Mouse (Mus musculus) liver, embryonic 13.5 days (tissue): ENCODE data around the gene Mrpl40. TPM values are rescaled to one million over a fixed set of nuclear protein-coding genes. Genes with fewer than 3 reads are reported as not detected.

Experiments
- ATAC-seq: fragments of 200-750 bp; cut with Nextera tagmentation; 2 replicates; pipeline ENCODE4 v1.8.0; 2017; ENCODE audit warnings: low read depth, mild to moderate bottlenecking, moderate number of reproducible peaks, moderate library complexity
- DNase-seq: peaks from one replicate; pipeline ENCODE4 v3.0.0; 2022
- H3K27ac ChIP-seq: fragments of 300-500 bp; sonication (generic); 2 replicates; pipeline ENCODE4 v1.5.1; 2015; ENCODE audit warnings: moderate library complexity, mild to moderate bottlenecking, inconsistent platforms
- H3K27me3 ChIP-seq: fragments of 300-500 bp; sonication (generic); 2 replicates; pipeline ENCODE4 v1.6.1; 2015; ENCODE audit warnings: mild to moderate bottlenecking, inconsistent platforms
- H3K36me3 ChIP-seq: fragments of 300-500 bp; sonication (generic); 2 replicates; pipeline ENCODE4 v1.6.1; 2015; ENCODE audit warnings: mild to moderate bottlenecking, inconsistent platforms
- H3K4me1 ChIP-seq: fragments of 300-500 bp; sonication (generic); replicated peaks from 2 replicates; pipeline ENCODE4 v1.6.1; 2015; ENCODE audit warnings: inconsistent platforms
- H3K4me2 ChIP-seq: fragments of 300-500 bp; sonication (generic); 2 replicates; pipeline ENCODE4 v1.6.1; 2015; ENCODE audit warnings: inconsistent platforms, mild to moderate bottlenecking, moderate library complexity
- H3K4me3 ChIP-seq: fragments of 300-500 bp; sonication (generic); replicated peaks from 2 replicates; pipeline ENCODE4 v1.5.1; 2015; ENCODE audit warnings: mild to moderate bottlenecking, inconsistent platforms
- H3K9ac ChIP-seq: fragments of 300-500 bp; sonication (generic); 2 replicates; pipeline ENCODE4 v1.6.1; 2015; ENCODE audit warnings: mild to moderate bottlenecking, inconsistent platforms
- H3K9me3 ChIP-seq: fragments of 300-500 bp; sonication (generic); replicated peaks from 2 replicates; pipeline ENCODE4 v1.6.1; 2016; ENCODE audit warnings: inconsistent platforms
- WGBS: fragments of 180-500 bp; shearing (Covaris S2); methylation state at CpG from one replicate; pipeline ENCODE4 v1.1.7; 2015; ENCODE audit not compliant: insufficient replicate concordance; 5-methylcytosine and 5-hydroxymethylcytosine counted together
- polyA plus RNA-seq: library from polyadenylated mRNA; unstranded; fragments of >200 nt; fragmentation: Nextera tagmentation; extraction: Ambion mirVana; gene quantifications from 2 replicates; pipeline ENCODE4 v1.2.1, GENCODE M21; 2015

Gene Mrpl40
- polyA plus RNA-seq = 84.7 and 88.8 TPM in 2 replicates

DNA sequence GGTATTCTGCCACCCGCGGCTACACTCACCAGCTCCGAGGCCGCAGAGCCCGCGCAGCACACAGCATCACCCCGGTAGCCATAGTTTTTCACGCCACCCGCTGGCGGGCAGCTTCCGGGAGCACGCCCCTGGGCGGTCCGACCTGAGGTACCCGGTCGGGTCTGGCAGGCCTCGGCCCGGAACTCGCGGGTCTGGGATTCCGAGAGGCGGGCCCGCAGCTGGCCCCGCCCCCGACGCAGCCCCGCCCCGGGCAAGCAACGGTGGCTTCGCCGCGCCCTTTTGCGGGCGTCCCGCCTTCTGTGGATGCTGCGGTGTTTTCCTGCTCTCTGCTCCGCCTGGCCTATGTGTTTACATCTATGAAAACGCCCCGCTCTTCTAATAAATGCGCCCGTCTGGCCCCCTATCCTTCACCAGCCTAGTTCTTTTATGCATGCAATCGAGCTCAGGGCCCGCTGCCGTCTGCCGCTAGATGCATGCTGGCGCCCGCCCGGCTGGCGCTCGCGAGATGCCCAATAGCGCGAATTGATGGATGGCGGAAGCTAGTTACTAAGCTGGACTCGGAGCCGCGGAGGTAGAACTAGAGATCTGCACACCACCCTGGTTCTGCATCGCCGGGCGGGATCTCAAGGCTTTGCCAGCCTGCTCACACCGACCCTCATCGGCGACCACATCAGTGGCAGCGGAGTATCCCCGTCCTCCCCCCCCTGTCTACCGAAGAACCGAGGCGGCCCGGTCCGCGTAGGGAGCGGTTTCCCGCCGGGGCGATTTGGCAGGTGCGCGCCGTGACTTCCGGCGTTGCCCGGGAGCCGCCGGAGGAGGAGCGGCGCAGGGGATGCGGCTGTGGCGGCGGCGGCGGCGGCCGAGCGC is at the start of gene Mrpl40, which contains the start of gene Hira:
Mrpl40 (minus strand) TSS at position 421 of the 867 bp plus-strand sequence.
Hira (plus strand) TSS at position 596 of the 867 bp plus-strand sequence.
- under 1% methylated on average over 85 of the region's 93 CpGs for WGBS

DNA sequence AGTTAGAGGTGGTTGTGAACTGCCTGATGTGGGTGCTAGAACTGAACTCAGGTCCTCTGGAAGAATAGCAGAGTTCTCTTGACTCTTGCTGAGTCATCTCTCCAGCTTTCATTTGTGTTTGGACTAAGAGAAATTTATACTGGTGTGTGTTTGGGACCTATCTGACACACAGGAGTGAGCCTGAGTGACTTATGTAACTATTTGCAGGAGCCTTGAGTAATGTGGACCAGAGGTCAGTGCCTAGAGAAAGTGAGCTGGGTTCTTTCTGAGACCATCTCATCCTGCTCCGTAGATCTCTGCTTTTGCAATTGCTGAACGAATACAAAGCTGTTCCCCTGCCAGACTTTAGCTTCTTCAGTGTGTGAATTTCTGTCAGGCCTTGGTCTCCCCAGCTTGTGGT is 45.1 kb upstream of the Mrpl40 start:
- no peak overlapping the region for H3K27ac ChIP-seq
- no peaks in the 10 kb centered on the region for H3K4me1 ChIP-seq
- no peak overlapping the region for H3K4me3 ChIP-seq
- no peak for DNase-seq
- WGBS = 81% methylated on average over 2 of the region's 2 CpGs
- H3K36me3 ChIP-seq = peaks cover 94% of the 10 kb centered on the region
- H3K27me3 ChIP-seq = no peaks in the 10 kb centered on the region
- H3K4me2 ChIP-seq = no peak overlapping the region
- H3K9ac ChIP-seq = no peak overlapping the region
- no peaks in the 10 kb centered on the region for H3K9me3 ChIP-seq
- no peak for ATAC-seq

More for the DNA sequence above, at the start of gene Mrpl40, which contains the start of gene Hira:
- peak within 1 kb of the TSS; percentile 98 for H3K27ac ChIP-seq
- peak within 1 kb of the TSS; percentile 94 for H3K9ac ChIP-seq
- H3K9me3 ChIP-seq = no peaks in the 10 kb centered on the region
- peaks cover 55% of the 10 kb centered on the region for H3K36me3 ChIP-seq
- DNase-seq (peak; percentile 96), ATAC-seq (peak; percentile 94)
- H3K4me2 ChIP-seq = peak within 1 kb of the TSS; percentile 96
- no peaks in the 10 kb centered on the region for H3K27me3 ChIP-seq
- peaks cover 63% of the 10 kb centered on the region for H3K4me1 ChIP-seq
- H3K4me3 ChIP-seq = peak within 1 kb of the TSS; percentile 97

DNA sequence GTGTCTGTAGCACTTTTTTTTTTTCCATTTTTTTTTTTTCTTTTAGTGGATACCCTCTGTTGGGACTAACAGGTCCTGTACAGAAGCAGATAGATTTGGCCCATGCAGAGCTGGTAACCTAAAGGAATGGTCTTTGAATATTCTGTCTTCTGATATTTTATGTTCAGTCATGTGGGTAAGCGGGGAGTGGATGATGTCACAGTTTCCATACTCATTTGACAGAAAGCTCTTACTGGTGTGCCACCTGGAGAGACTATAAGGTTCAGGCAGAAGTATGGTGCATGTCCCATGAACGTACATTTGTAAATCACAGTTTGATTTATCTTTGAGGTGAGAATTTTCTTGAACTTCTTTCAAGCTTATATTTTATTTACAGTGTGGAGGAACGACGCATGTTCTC is 39.4 kb upstream of the Mrpl40 start:
- ATAC-seq = no peak
- no peak for DNase-seq
- 81% methylated on average over 4 of the region's 4 CpGs for WGBS

DNA sequence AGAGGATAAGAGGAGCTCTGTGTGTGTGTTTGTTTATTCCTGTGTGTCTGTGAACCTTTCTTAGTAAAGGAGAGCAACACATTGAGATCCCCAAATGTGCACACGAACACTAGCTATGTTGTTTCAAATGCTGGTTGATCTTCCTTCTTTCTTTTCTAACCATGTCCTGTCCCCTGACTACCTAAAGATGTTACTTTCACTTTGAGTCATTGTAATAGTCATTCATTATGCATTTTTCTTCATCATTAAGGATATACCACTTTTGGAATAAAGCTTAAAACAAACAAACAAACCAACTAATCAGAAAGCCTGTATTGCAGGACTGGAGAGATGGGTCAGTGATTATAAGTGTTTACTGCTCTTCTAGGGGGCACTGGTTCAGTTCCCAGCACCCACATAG is 29.0 kb upstream of the Mrpl40 start:
- WGBS = 82% methylated on average over 1 of the region's 1 CpGs
- Histone ChIP-seq H3K9me3 (no peaks in the 10 kb centered on the region), H3K27me3 (no peaks in the 10 kb centered on the region), H3K4me2 (no peak overlapping the region), H3K4me3 (no peak overlapping the region), H3K27ac (no peak overlapping the region), H3K9ac (no peak overlapping the region), H3K36me3 (peaks cover 62% of the 10 kb centered on the region), H3K4me1 (no peaks in the 10 kb centered on the region)
- no peak for ATAC-seq
- no peak for DNase-seq

More for the DNA sequence above, 39.4 kb upstream of the Mrpl40 start:
- Histone ChIP-seq H3K4me3 (no peak overlapping the region), H3K9ac (no peak overlapping the region), H3K27ac (no peak overlapping the region), H3K4me2 (no peak overlapping the region), H3K36me3 (peaks cover 74% of the 10 kb centered on the region), H3K27me3 (no peaks in the 10 kb centered on the region), H3K9me3 (no peaks in the 10 kb centered on the region), H3K4me1 (no peaks in the 10 kb centered on the region)

DNA sequence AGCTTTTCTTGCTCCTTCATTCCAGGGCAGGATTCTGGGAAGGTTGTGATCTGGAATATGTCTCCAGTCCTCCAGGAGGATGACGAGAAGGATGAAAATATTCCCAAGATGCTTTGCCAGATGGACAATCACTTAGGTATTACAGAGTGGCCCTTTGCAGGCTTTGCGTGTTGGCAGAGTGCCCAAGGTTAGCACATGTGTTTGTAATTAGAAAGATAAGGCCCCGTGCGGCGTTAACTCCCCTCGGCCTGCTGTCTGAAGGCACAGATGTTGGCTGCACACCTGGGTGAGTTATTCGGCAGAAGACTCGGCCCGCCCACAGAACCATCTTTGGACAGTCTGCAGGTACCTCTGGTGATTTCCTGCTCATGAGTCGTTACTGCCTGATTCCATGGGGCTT is 19.8 kb upstream of the Mrpl40 start:
- Histone ChIP-seq H3K9ac (no peak overlapping the region), H3K27me3 (no peaks in the 10 kb centered on the region), H3K9me3 (no peaks in the 10 kb centered on the region), H3K36me3 (peaks cover 50% of the 10 kb centered on the region), H3K4me2 (no peak overlapping the region), H3K4me1 (peaks cover 20% of the 10 kb centered on the region), H3K4me3 (no peak overlapping the region), H3K27ac (no peak overlapping the region)
- 68% methylated on average over 10 of the region's 10 CpGs for WGBS
- ATAC-seq (no peak), DNase-seq (no peak)

DNA sequence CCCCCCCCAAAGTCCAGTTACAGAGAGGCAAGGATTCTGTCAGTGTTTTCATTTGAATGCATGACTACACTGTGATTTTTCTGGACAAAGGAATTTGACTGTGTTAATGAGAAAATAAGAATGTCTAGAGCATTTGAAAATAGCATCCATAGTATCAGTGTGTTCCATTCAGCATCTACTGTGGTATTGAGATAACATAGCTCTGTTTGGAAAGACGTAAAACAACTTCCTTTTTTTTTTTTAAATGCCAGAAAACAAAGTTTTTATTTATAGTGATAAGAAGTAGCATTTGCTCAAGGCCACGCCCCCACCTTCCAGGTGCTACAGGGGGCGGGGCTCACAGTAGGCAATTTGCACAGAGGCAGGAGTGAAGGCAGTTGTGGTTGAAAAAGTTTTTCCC is 18.6 kb upstream of the Mrpl40 start:
- no peak overlapping the region for H3K4me3 ChIP-seq
- no peaks in the 10 kb centered on the region for H3K9me3 ChIP-seq
- H3K4me1 ChIP-seq = peaks cover 24% of the 10 kb centered on the region
- no peak overlapping the region for H3K4me2 ChIP-seq
- no peak for ATAC-seq
- no peak overlapping the region for H3K27ac ChIP-seq
- no peak for DNase-seq
- no peaks in the 10 kb centered on the region for H3K27me3 ChIP-seq
- 56% methylated on average over 3 of the region's 3 CpGs for WGBS
- H3K36me3 ChIP-seq = peaks cover 41% of the 10 kb centered on the region
- no peak overlapping the region for H3K9ac ChIP-seq

DNA sequence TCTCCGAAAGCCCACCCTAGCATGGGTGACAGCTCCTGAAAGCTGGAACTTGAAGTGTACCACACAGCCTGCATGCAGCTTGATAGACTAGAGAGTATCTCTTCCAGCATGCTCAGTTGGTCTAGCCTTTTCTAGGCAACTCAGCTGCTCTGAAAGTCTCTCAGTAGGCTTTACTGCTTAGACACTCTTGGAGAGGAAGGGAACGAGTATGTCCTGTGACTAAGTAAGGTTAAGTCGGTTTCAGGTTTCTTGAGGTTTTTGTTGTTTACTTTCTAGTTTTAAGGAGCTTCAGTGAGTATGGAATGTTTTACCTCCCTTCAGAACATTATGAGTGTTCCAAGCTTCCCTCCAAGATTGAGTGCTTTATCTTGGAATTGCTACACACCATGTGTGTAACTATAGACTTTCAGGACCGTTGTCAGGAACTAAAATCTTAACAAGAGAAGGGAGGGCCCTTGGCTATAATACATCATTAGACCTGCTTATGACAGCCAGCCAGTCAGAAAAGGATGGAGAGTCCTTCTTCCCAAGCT is 17.2 kb upstream of the Mrpl40 start:
- Histone ChIP-seq H3K9ac (no peak overlapping the region), H3K4me1 (peaks cover 36% of the 10 kb centered on the region), H3K9me3 (no peaks in the 10 kb centered on the region), H3K27me3 (no peaks in the 10 kb centered on the region), H3K4me3 (no peak overlapping the region), H3K36me3 (peaks cover 28% of the 10 kb centered on the region), H3K4me2 (no peak overlapping the region), H3K27ac (no peak overlapping the region)
- no peak for DNase-seq
- ATAC-seq = no peak
- WGBS = 76% methylated on average over 4 of the region's 4 CpGs

DNA sequence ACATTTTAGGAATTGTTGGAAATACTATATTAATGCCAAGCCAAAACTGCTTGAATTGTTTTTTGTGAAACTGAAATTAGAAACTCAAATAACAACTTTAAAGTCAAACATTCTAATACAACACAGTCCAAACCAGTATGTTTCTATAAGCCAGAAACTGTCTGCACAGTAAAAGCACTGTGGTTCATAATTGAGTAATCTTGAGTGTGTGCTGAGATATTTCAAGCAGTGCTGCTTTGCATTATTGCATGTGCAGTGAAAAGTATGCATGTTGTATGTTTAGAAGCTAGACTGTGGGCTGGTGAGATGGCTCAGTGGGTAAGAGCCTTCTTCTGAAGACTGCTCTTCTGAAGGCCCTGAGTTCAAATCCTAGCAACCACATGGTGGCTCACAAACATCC is 7.4 kb upstream of the Mrpl40 start:
- peaks cover 49% of the 10 kb centered on the region for H3K4me1 ChIP-seq
- peaks cover 30% of the 10 kb centered on the region for H3K36me3 ChIP-seq
- no peak overlapping the region for H3K27ac ChIP-seq
- H3K9me3 ChIP-seq = no peaks in the 10 kb centered on the region
- no peak for DNase-seq
- H3K27me3 ChIP-seq = no peaks in the 10 kb centered on the region
- no peak overlapping the region for H3K4me3 ChIP-seq
- H3K9ac ChIP-seq = no peak overlapping the region
- H3K4me2 ChIP-seq = no peak overlapping the region
- no peak for ATAC-seq

DNA sequence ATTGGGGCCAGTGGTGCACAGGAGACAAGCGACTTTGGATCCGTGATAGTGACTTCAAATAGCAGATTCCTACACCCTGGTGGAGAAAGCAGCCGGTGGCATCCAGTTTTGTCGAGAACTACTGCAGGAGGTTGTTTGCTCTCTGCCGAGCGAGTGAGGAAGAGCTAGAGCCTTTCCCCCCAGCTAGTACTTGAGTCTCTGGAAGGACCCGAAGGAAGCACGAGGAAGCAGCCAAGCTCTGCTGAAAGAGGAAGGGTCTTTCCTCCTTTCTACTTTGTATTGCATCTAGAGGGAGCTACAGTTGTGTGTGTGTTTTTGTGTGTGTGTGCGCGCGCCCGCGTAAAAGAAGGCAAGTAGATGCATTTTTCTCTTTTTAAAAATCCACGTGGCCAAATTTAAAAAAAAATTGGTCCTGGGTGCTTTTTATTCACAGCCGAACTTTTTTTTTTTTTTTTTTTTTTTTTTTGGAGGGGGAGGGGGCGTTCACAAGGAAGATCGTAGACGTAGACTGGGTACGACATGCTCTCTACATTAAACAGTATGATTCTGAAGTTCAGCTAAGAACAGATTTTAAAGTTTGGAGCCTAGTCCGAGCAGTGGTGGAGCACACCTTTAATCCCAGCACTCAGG is 1.5 kb upstream of the Mrpl40 start:
- H3K4me3 ChIP-seq = peak overlapping the region; percentile 97
- no peaks in the 10 kb centered on the region for H3K9me3 ChIP-seq
- H3K27me3 ChIP-seq = no peaks in the 10 kb centered on the region
- peaks cover 42% of the 10 kb centered on the region for H3K36me3 ChIP-seq
- H3K4me1 ChIP-seq = peaks cover 61% of the 10 kb centered on the region
- H3K27ac ChIP-seq = peak overlapping the region; percentile 98
- H3K4me2 ChIP-seq = peak overlapping the region; percentile 96
- ATAC-seq = no peak
- peak overlapping the region; percentile 94 for H3K9ac ChIP-seq
- WGBS = 15% methylated on average over 20 of the region's 20 CpGs
- DNase-seq = no peak

DNA sequence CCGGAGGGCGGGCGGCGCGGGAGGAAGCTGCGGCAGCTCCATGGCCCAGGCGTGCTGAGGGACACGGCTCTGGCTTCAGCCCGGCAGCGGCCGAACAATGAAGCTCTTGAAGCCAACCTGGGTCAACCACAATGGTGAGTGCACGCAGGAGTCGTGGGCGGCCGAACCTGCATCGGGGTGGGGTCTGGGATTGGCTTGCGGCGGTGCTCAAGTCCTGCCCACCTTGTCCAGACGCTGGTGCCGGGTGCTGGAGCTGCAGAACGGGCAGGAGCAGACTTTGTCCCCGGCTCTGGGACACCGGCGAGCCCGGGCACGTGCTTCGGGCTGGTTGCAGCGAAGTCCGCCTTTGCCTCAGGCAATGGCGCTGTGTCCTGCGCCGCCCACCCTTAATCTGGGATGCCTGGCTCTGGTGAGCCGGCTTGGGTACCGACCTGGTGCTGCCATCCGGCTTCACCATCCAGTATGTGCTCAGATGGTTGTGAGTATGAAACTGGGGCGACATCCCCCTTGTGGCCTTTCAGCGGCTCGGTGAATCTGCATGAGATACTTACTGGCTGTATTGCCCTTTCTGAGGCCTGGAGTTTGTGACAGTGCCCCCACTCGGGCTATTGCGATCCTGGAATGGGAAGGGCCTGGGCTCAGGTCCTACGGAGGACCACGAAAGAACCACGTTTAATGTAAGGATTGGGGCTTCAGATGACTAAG is 876 bp upstream of the Mrpl40 start:
- no peaks in the 10 kb centered on the region for H3K27me3 ChIP-seq
- H3K9me3 ChIP-seq = no peaks in the 10 kb centered on the region
- peaks cover 49% of the 10 kb centered on the region for H3K36me3 ChIP-seq
- H3K4me1 ChIP-seq = peaks cover 59% of the 10 kb centered on the region
- ATAC-seq (peak; percentile 11), DNase-seq (peak; percentile 57)
- H3K4me2 ChIP-seq = peak overlapping the region; percentile 96
- peak overlapping the region; percentile 94 for H3K9ac ChIP-seq
- WGBS = under 1% methylated on average over 43 of the region's 43 CpGs
- H3K27ac ChIP-seq = peak overlapping the region; percentile 98
- H3K4me3 ChIP-seq = peak overlapping the region; percentile 97

DNA sequence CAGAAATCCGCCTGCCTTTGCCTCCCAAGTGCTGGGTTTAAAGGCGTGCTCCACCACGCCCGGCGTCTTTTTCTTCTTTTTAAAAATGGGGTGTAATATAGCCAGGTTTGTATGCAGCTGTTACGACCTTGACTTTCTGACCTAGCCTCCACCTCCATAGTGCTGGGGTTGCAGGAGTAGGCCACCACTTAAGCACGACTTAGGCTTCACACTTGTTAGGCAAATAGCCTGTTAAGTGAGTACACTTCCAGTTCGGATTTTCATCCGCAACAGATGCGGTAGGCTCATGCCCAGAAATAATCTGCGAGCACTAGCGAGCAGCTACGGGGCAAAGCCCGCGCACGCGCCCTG is 596 bp downstream of the Mrpl40 start:
- peak overlapping the region; percentile 96 for H3K4me2 ChIP-seq
- ATAC-seq (no peak), DNase-seq (no peak)
- H3K9me3 ChIP-seq = no peaks in the 10 kb centered on the region
- no peaks in the 10 kb centered on the region for H3K27me3 ChIP-seq
- peaks cover 65% of the 10 kb centered on the region for H3K4me1 ChIP-seq
- peak overlapping the region; percentile 98 for H3K27ac ChIP-seq
- peak overlapping the region; percentile 94 for H3K9ac ChIP-seq
- peak overlapping the region; percentile 97 for H3K4me3 ChIP-seq
- under 1% methylated on average over 17 of the region's 17 CpGs for WGBS
- H3K36me3 ChIP-seq = peaks cover 56% of the 10 kb centered on the region
